Comparison of ENCODE assay signal across 8 mouse cellular contexts in genomic region chr7:81934806-81935205, GRCm38 (mm10). TPM values are rescaled to one million over a fixed set of nuclear protein-coding genes. Genes with fewer than 3 reads are reported as not detected.
DNase-seq lines count a peak whose midpoint lies in the region; ATAC-seq lines count a peak whose summit lies in the region.

No protein-coding gene starts in this region.

- WGBS in liver, embryonic 15.5 days (ENCODE audit: insufficient replicate concordance), result 16% methylated on average over 5 of the region's 5 CpGs

- no peaks in the 10 kb centered on the region for H3K9me3 ChIP-seq in liver, embryonic 15.5 days (replicated peaks)

- H3K4me2 ChIP-seq in liver, embryonic 15.5 days, result peak overlapping the region; percentile 62; the same call in 1 of the 2 replicates

- no peak overlapping the region for H3K9ac ChIP-seq in liver, embryonic 15.5 days

- peak; percentile 15 for DNase-seq in embryo, embryonic 10 days (ENCODE audit: low spot score)
- DNase-seq in embryo, embryonic 9.5 days (ENCODE audit: extremely low spot score), result no peak
- DNase-seq in thymus, postnatal 0 days (ENCODE audit: low spot score), result peak; percentile 6
- DNase-seq in thymus, postnatal 14 days, result no peak
- DNase-seq in retina, embryonic 14.5 days (ENCODE audit: low spot score), result no peak
- no peak for DNase-seq in frontal cortex, adult 2 months (ENCODE audit: extremely low spot score in 1 of 2, low spot score in 1 of 2)

- peaks cover 75% of the 10 kb centered on the region for H3K27me3 ChIP-seq in liver, embryonic 15.5 days

- H3K4me1 ChIP-seq in liver, embryonic 15.5 days (replicated peaks), result peaks cover 3% of the 10 kb centered on the region; the same call in 1 of the 2 replicates

- H3K27ac ChIP-seq in liver, embryonic 15.5 days (replicated peaks), result no peak overlapping the region

- no peaks in the 10 kb centered on the region for H3K36me3 ChIP-seq in liver, embryonic 15.5 days (replicated peaks)

- H3K4me3 ChIP-seq in liver, embryonic 15.5 days (replicated peaks), result peak overlapping the region; percentile 50; the same call in 1 of the 2 replicates

- no peak for ATAC-seq in liver, embryonic 15.5 days (ENCODE audit: insufficient read depth)
- no peak for ATAC-seq in cerebellum, adult (ENCODE audit: insufficient number of reproducible peaks, low FRiP score, low TSS enrichment)

RNA-seq across cellular contexts. Expression of gene Hdgfl3, which starts 0.5 kb away (rescaled TPM):
- polyA plus RNA-seq in thymus, postnatal 0 days (2015; fragmentation: Nextera tagmentation; extraction: Ambion mirVana), result 11.0 and 14.4 TPM in 2 replicates
- 0.41 and 0.51 TPM in 2 replicates for polyA plus RNA-seq in liver, embryonic 15.5 days (2015; fragmentation: Nextera tagmentation; extraction: Ambion mirVana)
- 45.8 and 48.8 TPM in 2 replicates for polyA plus RNA-seq in frontal cortex, adult 2 months (2012; rRNA removed)

RNA-seq across cellular contexts. Expression of gene Bnc1, which starts 57.3 kb away (rescaled TPM):
- 2.6 and 2.8 TPM in 2 replicates for polyA plus RNA-seq in thymus, postnatal 0 days (2015; fragmentation: Nextera tagmentation; extraction: Ambion mirVana)
- polyA plus RNA-seq in liver, embryonic 15.5 days (2015; fragmentation: Nextera tagmentation; extraction: Ambion mirVana), result 0.24 and 0.36 TPM in 2 replicates
- polyA plus RNA-seq in frontal cortex, adult 2 months (2012; rRNA removed), result 0.02 TPM in 1 of 2 replicates, not detected in the other

Comparison
In these comparisons a context has a peak if more than half of its experiments do, and no peak if none do; other contexts are left out.
1. DNase-seq: peak in embryo, embryonic 10 days (single experiment) and thymus, postnatal 0 days (single experiment); none in embryo, embryonic 9.5 days (single experiment), thymus, postnatal 14 days (single experiment), retina, embryonic 14.5 days (single experiment) and frontal cortex, adult 2 months (0 of 2).